Mouse (Mus musculus) myocyte (in vitro differentiated cells): ENCODE results near the gene Armc9.

ENCODE experiments used
- CEBPB ChIP-seq: IDR thresholded peaks from 2 replicates; pipeline ENCODE4 v1.6.1; 2011; ENCODE audit warnings: mild to moderate bottlenecking, moderate library complexity; ENCODE audit not compliant: poor library complexity, insufficient read depth, severe bottlenecking
- E2F4 ChIP-seq: IDR thresholded peaks from one replicate; pipeline ENCODE4 v1.6.1; 2011; ENCODE audit warnings: mild to moderate bottlenecking, control low read depth, moderate library complexity; ENCODE audit not compliant: insufficient read depth
- MAX ChIP-seq: IDR thresholded peaks from one replicate; pipeline ENCODE4 v1.6.1; 2011; ENCODE audit warnings: low read depth, mild to moderate bottlenecking, control low read depth
- MYOD1 ChIP-seq, 3 experiments: IDR thresholded peaks; one replicate each; pipeline ENCODE4 v1.6.1; 2011; ENCODE audit warnings: control low read depth in 2 of 3, low read depth in 2 of 3, mild to moderate bottlenecking in 2 of 3, moderate library complexity in 1 of 3; ENCODE audit not compliant: insufficient read length in 2 of 3, control insufficient read depth in 1 of 3
- MYOG ChIP-seq, 3 experiments: IDR thresholded peaks; one replicate each; pipeline ENCODE4 v1.6.1; 2011; ENCODE audit warnings: control low read depth in 2 of 3, low read depth in 2 of 3, mild to moderate bottlenecking in 2 of 3; ENCODE audit not compliant: insufficient read length in 2 of 3, control insufficient read depth in 1 of 3, insufficient read depth in 1 of 3
- POLR2A ChIP-seq: IDR thresholded peaks from one replicate; pipeline ENCODE4 v1.6.1; 2011; ENCODE audit warnings: low read depth, mild to moderate bottlenecking, control low read depth, moderate library complexity; ENCODE audit not compliant: insufficient read length
- POLR2AphosphoS2 ChIP-seq: IDR thresholded peaks from one replicate; pipeline ENCODE4 v1.6.1; 2011; ENCODE audit warnings: low read depth, control low read depth; ENCODE audit not compliant: insufficient read length
- SRF ChIP-seq: IDR thresholded peaks from one replicate; pipeline ENCODE4 v1.6.1; 2011; ENCODE audit warnings: low read depth; ENCODE audit not compliant: control insufficient read depth, insufficient read length
- TCF12 ChIP-seq: IDR thresholded peaks from one replicate; pipeline ENCODE4 v1.6.1; 2011; ENCODE audit warnings: mild to moderate bottlenecking, control low read depth; ENCODE audit not compliant: poor library complexity, insufficient read depth, severe bottlenecking
- USF1 ChIP-seq: IDR thresholded peaks from one replicate; pipeline ENCODE4 v1.6.1; 2011; ENCODE audit warnings: low read depth, mild to moderate bottlenecking, control low read depth, moderate library complexity

GRCm38 (mm10) chr1:86178462-86179253 is 24.1 kb downstream of the Armc9 start:
- TF ChIP-seq POLR2A (no peak), TCF12 (no peak), USF1 (no peak), MAX (no peak), POLR2AphosphoS2 (no peak), SRF (no peak), CEBPB (no peak), E2F4 (no peak), MYOD1 (IDR thresholded peaks at IDR 0.05; ENCODE audit: control insufficient read depth in 1 of 3, insufficient read length in 2 of 3, low read depth in 2 of 3) (no peak), MYOG (IDR thresholded peaks at IDR 0.05; ENCODE audit: control insufficient read depth in 1 of 3, insufficient read depth in 1 of 3, insufficient read length in 2 of 3, low read depth in 2 of 3) (no peak)
